Mouse (Mus musculus) layer of hippocampus, adult 8-10 months (tissue): ENCODE data around the gene Hpgd. TPM values are rescaled to one million over a fixed set of nuclear protein-coding genes. Genes with fewer than 3 reads are reported as not detected.
"Not testable (repeated sequence)": the region's sequence is repeated elsewhere in the genome, so short reads cannot be mapped to it uniquely, and the experiment has no call there.

Source experiments
- DNase-seq, 2 experiments: peaks; one replicate each; pipeline ENCODE4 v3.0.0; 2022; ENCODE audit warnings: low spot score in 2 of 2
- total RNA-seq, 4 experiments: library from RNA; stranded (reverse); gene quantifications; 2 replicates each; pipeline ENCODE4 v1.2.4; 2022

Hpgd gene
- total RNA-seq = 1 to 10 TPM; 2.2 to 8.6 (median 5.6) TPM

GRCm38 (mm10) chr8:56294373-56294877 lies at the start of gene Hpgd:
Gene Hpgd, plus strand, starts transcription at chr8:56294585.
- DNase-seq = no peak

- not testable (repeated sequence) for DNase-seq
Observed at GRCm38 (mm10) chr8:56251728-56252127, 42.7 kb upstream of the Hpgd start.

DNA sequence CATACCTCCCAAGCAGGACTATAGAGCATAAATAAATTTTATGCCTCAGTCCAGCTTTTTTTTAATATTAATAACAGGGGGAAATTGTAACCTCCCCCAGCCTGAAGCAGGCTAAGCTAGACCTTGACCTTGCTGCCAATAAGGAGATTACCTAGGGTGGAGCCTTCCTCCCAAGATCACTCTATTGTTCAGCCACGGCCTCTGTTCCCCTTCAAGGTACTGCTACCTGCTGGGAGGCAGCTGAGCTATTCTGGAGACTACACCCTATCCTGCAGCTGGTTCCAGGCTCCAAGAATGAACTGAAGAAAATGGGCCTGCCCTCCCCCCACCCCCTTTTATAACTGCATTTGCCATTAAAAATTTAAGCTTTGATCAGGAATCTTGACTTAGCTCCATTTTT lies 42.1 kb upstream of the Hpgd start:
- no peak for DNase-seq

GRCm38 (mm10) chr8:56261190-56261589 lies 33.2 kb upstream of the Hpgd start:
- no peak for DNase-seq

DNA sequence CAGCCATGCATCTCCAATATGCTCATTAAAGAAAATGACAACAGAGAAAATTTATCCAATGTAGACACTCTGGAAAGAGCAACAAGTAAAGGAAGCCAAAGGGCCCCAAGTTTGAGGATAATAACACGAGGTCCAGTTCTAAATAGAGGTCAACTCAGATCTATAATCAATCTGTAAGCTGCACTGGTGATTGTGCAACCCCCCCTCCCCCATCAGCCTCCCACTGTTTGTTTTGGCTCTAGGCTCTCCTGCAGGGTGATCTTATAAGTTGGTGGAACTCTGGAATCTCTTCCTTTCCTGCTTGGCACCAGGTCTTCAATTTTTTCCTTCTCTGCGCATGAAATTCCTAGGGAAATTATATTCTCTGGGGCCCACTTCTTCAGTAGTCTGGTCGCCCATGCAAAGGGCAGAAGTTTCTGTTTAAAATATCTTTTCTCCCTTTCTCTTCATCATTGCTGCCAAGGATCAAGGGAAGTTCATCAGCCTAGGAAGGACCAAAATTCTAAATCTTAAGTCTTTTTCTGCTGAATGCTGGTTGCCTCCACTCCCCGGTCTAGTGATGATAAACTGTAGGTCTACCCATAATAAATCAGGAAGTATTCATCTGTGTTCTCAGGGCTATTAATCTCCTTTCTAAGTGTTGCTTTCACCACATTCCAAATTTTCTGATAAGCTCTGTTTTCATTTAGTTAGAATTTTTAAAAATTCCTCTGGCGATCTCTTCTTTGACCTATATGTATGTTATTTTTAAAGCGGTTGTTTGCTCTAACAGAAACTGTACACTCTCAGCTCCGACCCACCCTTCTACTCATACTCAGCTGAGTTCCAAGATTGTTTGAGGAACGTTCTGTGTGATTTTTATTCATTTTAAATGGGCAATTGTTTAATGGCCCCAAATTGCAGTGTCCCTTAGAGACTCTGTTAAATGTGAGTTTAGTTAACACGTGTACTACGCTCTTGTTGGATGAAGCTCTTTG lies 24.4 kb upstream of the Hpgd start:
- no peak for DNase-seq

DNA sequence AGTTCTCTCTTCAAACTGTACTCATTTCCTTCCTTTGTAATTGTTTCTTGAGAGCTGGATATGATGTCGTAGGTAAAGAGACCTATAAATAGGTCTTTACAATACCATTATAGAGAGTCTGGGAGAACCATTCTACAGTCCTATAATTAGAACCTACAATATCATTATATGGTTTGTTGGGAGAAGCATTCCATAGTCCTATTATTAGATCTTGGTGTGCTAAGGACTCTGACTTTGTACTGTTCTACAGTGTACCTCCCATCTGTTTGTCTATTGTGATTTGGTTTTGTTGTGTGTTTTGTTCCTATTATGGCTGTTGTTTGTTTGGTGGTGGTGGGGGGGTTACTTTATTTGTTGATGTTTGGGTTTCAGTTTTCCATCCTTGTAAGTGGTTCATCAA lies 21.5 kb upstream of the Hpgd start:
- no peak for DNase-seq

GRCm38 (mm10) chr8:56275316-56275715 lies 19.1 kb upstream of the Hpgd start:
- DNase-seq = no peak

- DNase-seq = no peak
Observed at GRCm38 (mm10) chr8:56277810-56278528, 16.4 kb upstream of the Hpgd start.

- no peak for DNase-seq
Observed at GRCm38 (mm10) chr8:56278545-56279063, 15.8 kb upstream of the Hpgd start.

- no peak for DNase-seq
Observed at GRCm38 (mm10) chr8:56283936-56284335, 10.4 kb upstream of the Hpgd start.

GRCm38 (mm10) chr8:56284957-56285356 lies 9.4 kb upstream of the Hpgd start:
- DNase-seq = no peak

DNA sequence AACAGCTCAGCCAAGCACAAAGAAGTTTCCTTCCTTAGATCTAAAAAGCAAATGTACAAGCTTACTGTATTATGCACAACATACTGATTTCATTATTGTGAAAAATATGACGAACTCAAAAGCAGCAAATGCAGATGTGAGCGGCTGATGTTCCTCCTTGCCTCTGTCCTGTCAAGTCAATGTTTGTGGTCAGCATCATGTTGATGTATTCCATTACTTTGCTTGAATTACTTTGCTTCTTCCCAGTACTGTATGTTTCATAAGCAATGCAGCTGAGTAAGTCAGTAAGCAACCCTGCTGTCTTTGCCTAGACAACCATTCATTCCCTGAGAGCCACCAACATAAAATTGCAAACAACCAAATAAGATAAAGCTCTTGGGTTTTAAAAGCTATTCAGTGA lies 7.7 kb upstream of the Hpgd start:
- DNase-seq = no peak

DNA sequence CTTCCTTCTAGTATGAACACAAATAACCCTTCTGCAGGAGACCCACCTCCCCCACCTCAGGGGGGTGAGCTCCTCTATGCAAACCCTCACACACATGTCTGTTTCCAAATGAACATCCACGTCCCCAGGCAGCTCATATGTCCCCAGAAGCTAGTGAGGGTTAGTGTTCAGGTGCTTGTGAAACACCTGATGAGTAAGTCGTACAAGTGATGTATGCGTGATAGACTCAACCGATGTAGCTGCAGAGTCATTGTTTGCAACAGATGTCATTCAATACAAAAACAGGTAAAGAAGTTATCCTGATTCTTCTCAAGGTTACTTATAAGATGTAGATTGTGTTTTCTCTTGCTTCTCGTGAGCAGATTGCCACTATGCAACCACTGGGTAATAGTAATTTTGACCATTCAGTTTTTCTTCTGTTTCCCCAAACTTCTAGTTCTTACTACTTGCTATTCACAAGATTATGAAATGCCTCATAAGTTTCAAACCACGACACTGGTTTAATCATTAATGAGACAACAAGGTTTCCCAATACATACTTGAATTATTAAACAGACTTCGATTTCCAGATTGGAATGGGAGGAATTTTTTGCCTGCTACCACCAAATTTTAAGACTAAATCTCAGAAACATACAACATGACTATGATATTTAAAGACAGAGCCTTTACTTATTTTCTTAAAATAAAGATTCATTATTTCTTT lies 6.9 kb upstream of the Hpgd start:
- no peak for DNase-seq

GRCm38 (mm10) chr8:56292318-56292717 lies 2.1 kb upstream of the Hpgd start:
- DNase-seq = no peak

- no peak for DNase-seq
Observed at GRCm38 (mm10) chr8:56293480-56293879, 905 bp upstream of the Hpgd start.

DNA sequence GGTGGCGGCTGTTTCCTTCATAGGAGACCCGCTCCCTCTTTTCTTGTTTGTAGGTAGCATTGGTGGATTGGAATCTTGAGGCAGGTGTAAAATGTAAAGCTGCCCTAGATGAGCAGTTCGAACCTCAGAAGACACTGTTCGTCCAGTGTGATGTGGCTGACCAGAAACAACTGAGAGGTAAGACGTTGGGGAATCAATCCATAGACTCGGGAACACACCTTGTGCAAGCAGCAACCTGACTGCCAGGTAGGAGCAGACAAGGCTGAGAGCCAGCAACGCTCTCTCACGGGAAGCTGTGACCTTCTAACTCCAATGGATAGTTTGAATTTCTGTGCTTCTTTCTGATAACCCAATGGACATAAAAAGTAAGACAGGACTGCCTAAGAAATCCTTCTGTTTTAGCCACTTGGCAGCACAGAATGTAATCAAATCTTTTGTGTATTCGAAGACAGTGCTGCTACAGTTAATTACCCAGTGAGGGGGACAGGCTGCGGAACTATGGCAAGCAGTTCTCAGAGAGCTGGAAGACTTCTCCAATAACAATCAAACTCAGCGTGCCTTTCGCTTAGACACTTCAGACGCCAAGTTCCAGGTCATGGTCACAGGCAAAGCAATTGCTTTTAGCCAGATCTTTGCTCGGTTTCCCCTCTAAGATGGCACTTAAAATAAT lies 636 bp downstream of the Hpgd start:
- no peak for DNase-seq

GRCm38 (mm10) chr8:56299421-56299820 lies 5.0 kb downstream of the Hpgd start:
- DNase-seq = no peak

DNA sequence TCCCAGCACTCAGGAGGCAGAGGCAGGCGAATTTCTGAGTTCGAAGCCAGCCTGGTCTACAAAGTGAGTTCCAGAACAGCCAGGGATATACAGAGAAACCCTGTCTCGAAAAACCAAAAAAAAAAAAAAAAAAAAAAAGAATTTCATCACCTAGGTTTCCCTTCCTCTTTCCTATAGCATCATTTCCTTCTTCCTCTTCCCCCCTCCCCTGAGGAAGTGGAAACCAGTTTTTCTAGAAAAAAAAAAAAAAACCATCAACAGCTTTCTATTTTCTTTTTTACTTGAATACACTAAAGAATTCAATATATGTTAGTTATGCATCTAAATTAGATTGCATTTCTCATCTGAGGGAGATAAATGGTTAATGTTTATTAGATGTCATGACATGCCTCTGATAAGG lies 6.9 kb downstream of the Hpgd start:
- DNase-seq = not testable (repeated sequence)

DNA sequence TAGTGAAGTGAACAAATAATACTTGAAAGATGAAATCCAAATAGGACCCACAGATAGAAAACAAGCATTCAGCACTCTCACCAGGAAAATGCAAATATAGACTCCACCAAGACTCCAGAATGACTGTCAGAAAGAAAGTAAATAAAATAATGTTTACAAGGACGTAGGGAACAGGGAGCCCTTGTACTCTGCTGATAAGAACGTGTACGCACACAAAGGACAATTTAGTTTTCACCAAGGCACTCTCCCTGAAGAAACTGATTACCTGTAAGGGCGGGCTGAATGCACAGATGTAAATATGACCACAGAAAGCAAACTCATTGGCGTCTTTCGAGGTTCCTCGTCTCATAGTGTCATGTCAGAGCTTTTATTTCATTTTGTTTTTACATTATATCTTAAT lies 10.2 kb downstream of the Hpgd start:
- no peak for DNase-seq

DNA sequence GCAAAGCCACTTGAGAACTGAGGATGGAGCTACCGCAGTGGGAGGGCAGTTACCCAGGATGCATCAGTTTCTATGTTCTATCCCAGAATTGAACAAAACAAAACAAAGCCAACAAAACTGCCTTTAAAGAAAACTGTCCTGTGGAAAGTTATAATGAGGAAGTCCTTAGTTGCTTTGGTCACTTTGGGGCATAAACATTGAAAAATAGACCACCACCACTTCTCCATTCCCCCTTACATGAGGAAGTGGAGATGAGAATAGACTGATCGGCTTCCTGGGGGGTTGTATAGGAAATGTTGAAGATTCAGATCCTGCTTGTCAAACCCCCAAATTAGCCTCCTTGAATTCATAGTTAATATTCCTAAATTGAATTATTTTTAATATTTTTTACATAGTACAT lies 19.2 kb downstream of the Hpgd start:
- no peak for DNase-seq

DNA sequence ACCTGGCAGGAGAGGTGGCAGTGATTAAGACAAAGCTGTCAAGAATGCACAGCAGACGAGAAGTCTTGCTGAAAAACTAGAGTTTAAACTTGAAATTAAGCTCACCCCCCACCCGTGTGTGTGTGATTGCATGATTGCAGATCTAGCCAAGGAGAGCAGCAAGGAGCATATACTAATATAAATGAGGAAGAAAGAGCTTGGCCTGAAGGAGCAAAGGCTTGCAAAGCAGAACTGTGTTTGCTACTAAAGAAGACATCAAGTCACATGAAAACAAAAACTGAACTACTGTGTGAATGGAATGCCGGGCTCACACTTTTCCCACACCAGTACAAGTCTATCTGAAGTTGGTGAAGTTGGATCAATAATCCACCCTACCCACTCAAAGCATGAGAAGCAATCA lies 20.8 kb downstream of the Hpgd start:
- no peak for DNase-seq
